Mouse (Mus musculus) intestine, embryonic 16.5 days (tissue): Measurements from ENCODE around the gene Il2rb. TPM values are rescaled to one million over a fixed set of nuclear protein-coding genes. Genes with fewer than 3 reads are reported as not detected.

Experiments used
- ATAC-seq: fragments of 200-750 bp; cut with Nextera tagmentation; 2 replicates; pipeline ENCODE4 v1.8.0; 2017; ENCODE audit warnings: moderate TSS enrichment, moderate library complexity
- H3K27ac ChIP-seq: fragments of 300-500 bp; sonication (generic); 2 replicates; pipeline ENCODE4 v1.5.1; 2014; ENCODE audit warnings: mild to moderate bottlenecking, low read length
- H3K27me3 ChIP-seq: fragments of 300-500 bp; sonication (generic); replicated peaks from 2 replicates; pipeline ENCODE4 v1.6.1; 2014; ENCODE audit warnings: low read length, control low read depth, mixed read lengths; ENCODE audit not compliant: control insufficient read depth, insufficient read depth
- H3K36me3 ChIP-seq: fragments of 300-500 bp; sonication (generic); 2 replicates; pipeline ENCODE4 v1.6.1; 2014; ENCODE audit warnings: low read length, control low read depth; ENCODE audit not compliant: control insufficient read depth, insufficient read depth
- H3K4me1 ChIP-seq: fragments of 300-500 bp; sonication (generic); 2 replicates; pipeline ENCODE4 v1.6.1; 2014; ENCODE audit warnings: low read length, control low read depth, mixed read lengths; ENCODE audit not compliant: control insufficient read depth, insufficient read depth
- H3K4me2 ChIP-seq: fragments of 300-500 bp; sonication (generic); 2 replicates; pipeline ENCODE4 v1.6.1; 2014; ENCODE audit warnings: low read depth, low read length, control low read depth
- H3K4me3 ChIP-seq: fragments of 300-500 bp; sonication (generic); 2 replicates; pipeline ENCODE4 v1.5.1; 2014; ENCODE audit warnings: mild to moderate bottlenecking, low read length
- H3K9ac ChIP-seq: fragments of 300-500 bp; sonication (generic); 2 replicates; pipeline ENCODE4 v1.6.1; 2014; ENCODE audit warnings: low read depth, low read length
- H3K9me3 ChIP-seq: fragments of 300-500 bp; sonication (generic); 2 replicates; pipeline ENCODE4 v1.6.1; 2016; ENCODE audit warnings: low read length, control low read depth; ENCODE audit not compliant: control insufficient read depth
- WGBS: fragments of 180-500 bp; shearing (Covaris S2); extraction: QIAGEN DNeasy Blood & Tissue Kit; methylation state at CpG from one replicate; pipeline ENCODE4 v1.1.7; 2014; 5-methylcytosine and 5-hydroxymethylcytosine counted together
- polyA plus RNA-seq: library from polyadenylated mRNA; unstranded; fragments of >200 nt; fragmentation: Nextera tagmentation; extraction: Ambion mirVana; gene quantifications from 2 replicates; pipeline ENCODE4 v1.2.1, GENCODE M21; 2015

Gene Il2rb
- polyA plus RNA-seq, 1 experiment from 2014 or later, result 2.1 TPM

DNA sequence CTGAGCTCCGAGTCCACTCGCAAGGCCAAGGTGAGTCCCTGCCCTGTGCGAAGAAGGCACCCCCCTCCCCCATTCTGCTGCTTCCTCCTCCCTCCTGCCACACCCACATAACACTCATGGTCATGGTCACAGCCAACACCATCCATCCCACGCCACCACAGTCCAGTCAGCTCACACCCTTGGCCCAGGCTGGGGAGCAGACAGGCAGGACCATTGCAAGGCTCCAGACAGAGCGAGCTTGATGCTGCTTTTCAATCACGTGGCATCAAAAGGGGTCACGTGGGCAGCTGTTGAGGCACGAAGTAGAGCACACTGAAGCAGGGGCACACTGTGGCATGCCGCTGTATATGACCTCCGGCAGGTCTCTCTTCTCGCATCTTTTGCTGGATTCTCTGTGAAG is 59.4 kb downstream of the Il2rb start:
- Histone ChIP-seq H3K36me3 (no peaks in the 10 kb centered on the region), H3K4me2 (no peak overlapping the region), H3K9ac (no peak overlapping the region), H3K27me3 (peaks cover 13% of the 10 kb centered on the region), H3K4me1 (peaks cover 35% of the 10 kb centered on the region), H3K27ac (no peak overlapping the region), H3K4me3 (no peak overlapping the region), H3K9me3 (no peaks in the 10 kb centered on the region)
- 87% methylated on average over 11 of the region's 11 CpGs for WGBS
- ATAC-seq, result no peak

DNA sequence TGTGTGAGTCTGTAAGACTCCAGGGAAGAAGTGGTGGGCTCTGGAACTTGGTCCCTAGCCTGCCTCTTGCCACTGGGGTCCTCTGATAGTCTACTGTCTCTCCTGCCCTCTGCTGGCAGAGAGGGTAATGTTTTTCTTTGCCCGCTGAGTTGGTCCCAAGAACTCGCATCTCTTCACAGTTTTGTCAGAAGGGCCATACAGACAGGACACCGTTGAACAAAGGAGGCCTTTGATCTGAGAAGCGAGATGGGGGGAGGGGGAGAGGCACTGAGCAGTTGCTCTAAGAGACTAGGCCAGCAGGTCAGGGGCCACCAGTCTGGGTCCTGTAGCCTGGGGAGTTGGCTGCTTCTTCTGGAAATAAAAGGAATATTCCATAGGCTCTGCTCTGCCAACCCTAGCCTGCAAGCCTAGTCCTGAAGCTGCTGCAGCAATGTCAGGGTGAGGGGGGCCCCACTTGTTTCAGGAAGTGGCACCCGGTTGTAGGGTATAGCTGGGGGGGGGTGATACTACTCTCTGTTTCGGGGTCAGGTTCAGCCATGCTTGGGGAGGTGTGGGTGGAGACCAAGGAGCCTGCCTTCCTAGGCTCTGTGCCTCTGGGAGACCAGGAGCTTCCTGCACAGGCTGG is 60.1 kb downstream of the Il2rb start:
- Histone ChIP-seq H3K27ac (no peak overlapping the region), H3K9ac (no peak overlapping the region), H3K36me3 (no peaks in the 10 kb centered on the region), H3K9me3 (no peaks in the 10 kb centered on the region), H3K4me2 (no peak overlapping the region), H3K27me3 (peaks cover 18% of the 10 kb centered on the region), H3K4me1 (peaks cover 35% of the 10 kb centered on the region), H3K4me3 (no peak overlapping the region)
- 38% methylated on average over 6 of the region's 6 CpGs for WGBS
- ATAC-seq, result no peak

DNA sequence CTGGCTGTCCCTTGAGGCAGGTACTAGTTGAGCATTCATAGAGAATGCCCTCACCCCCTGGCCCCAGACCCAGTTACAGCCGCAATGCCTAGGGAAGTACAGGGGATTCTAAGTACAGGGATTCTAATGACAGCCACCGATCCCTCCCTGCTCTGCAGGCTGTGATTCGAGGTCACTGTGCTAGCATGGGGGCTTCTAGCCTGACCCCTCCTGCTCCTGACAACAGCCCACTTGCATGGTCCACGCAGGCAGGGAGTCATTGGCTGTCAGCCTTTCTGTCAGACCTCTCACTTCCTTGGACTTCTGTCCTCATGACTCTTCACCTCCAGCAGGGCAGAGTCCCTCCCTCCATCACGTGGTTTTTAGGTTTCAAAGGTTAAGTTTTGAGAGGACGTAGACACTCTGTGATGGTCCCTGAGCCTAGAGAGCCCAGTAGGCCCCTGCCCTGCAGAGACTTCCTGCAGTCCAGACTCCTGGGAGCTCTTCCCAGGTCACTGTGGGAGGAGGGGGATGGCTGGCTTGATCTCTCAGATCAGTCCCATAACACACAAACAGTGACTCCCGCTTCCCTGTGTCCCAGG is 63.4 kb downstream of the Il2rb start:
- no peak overlapping the region for H3K9ac ChIP-seq
- 72% methylated on average over 7 of the region's 7 CpGs for WGBS
- H3K4me3 ChIP-seq, result no peak overlapping the region
- peak; percentile 36 for ATAC-seq
- H3K9me3 ChIP-seq, result no peaks in the 10 kb centered on the region
- H3K36me3 ChIP-seq, result no peaks in the 10 kb centered on the region
- peaks cover 26% of the 10 kb centered on the region for H3K4me1 ChIP-seq
- H3K27me3 ChIP-seq, result peaks cover 43% of the 10 kb centered on the region
- H3K27ac ChIP-seq, result no peak overlapping the region
- H3K4me2 ChIP-seq, result no peak overlapping the region

DNA sequence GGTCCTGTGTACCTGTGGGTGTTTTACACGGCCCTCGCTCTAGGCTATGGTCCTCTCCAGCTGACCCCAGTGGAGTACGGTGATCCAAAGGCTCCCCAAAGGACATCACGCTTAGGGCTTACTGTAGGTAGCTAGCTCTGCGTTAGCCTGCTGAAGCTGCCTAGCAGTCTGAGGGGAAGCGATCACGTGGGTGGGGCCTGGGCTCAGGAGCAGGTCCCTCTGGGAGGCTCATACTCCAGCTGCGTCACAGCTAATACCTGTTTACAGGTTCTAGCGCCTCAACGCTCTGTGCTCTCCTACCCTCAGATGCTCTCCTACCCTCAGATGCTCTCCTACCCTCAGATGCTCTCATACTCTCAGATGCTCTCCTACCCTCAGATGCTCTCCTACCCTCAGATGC is 64.2 kb downstream of the Il2rb start:
- WGBS, result 83% methylated on average over 10 of the region's 10 CpGs
- Histone ChIP-seq H3K4me3 (no peak overlapping the region), H3K27ac (no peak overlapping the region), H3K36me3 (no peaks in the 10 kb centered on the region), H3K27me3 (peaks cover 40% of the 10 kb centered on the region), H3K9me3 (no peaks in the 10 kb centered on the region), H3K9ac (no peak overlapping the region), H3K4me2 (no peak overlapping the region), H3K4me1 (peaks cover 19% of the 10 kb centered on the region)
- no peak for ATAC-seq

DNA sequence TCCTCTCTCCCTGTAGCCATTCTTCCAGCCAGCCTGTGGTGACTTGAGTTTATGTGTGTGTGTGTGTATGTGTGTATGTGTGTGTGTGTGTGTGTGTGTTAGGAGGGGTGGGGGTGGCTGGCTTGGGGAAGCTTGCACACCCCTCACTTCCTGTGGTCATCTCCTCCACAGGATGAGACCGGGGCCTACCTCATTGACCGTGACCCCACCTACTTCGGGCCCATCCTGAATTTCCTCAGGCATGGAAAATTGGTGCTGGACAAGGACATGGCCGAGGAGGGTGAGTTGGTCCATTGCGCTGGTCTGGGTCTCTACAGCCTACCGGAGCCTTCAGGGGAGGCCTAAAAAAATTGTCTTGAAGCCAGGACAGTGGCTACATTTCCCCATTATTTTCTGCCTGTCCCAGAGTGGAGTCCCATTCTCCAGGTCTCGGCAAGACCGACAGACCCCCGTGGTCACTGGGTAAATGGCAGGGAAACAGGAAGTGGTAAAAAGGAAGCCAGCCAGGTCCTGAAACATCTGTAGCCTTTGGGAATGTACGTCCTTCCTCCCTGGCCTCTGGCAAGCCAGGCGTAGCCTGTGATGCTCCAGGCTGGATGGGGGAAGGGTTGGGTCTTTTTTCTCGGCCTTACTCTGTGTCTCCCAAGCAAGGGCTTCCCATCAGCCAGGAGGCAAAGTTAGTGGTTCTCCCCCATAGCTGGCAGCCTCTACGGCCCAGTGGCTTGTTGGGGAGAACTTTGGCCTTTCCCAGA is 65.0 kb downstream of the Il2rb start:
- peak overlapping the region; percentile 64; the same call in 1 of the 2 replicates for H3K9ac ChIP-seq
- H3K27ac ChIP-seq, result no peak overlapping the region; the same call in 1 of the 2 replicates

More for the DNA sequence above, 65.0 kb downstream of the Il2rb start:
- Histone ChIP-seq H3K27me3 (peaks cover 43% of the 10 kb centered on the region), H3K4me1 (peaks cover 16% of the 10 kb centered on the region), H3K4me2 (peak overlapping the region; percentile 65), H3K9me3 (no peaks in the 10 kb centered on the region), H3K36me3 (no peaks in the 10 kb centered on the region), H3K4me3 (0 out of 2 replicates have a peak overlapping the region, but pooled peaks have one; percentile 55)
- ATAC-seq, result no peak
- 81% methylated on average over 13 of the region's 13 CpGs for WGBS

Other genes with a start within 250 kb of the Il2rb start
- 0.24 and 0.32 TPM in 2 replicates for gene Csf2rb2, start 189.6 kb downstream of the Il2rb start, polyA plus RNA-seq
- gene Csf2rb, start 169.5 kb downstream of the Il2rb start, polyA plus RNA-seq, result 2.1 and 2.4 TPM in 2 replicates
- not detected in 2 replicates for gene Tex33, start 99.4 kb downstream of the Il2rb start, polyA plus RNA-seq
- gene Tst, start 89.4 kb downstream of the Il2rb start, polyA plus RNA-seq, result 62.9 and 68.1 TPM in 2 replicates
- gene Mpst, start 88.9 kb downstream of the Il2rb start, polyA plus RNA-seq, result 3.0 and 3.4 TPM in 2 replicates
- gene Kctd17, start 66.7 kb downstream of the Il2rb start, polyA plus RNA-seq, result 20.2 and 23.6 TPM in 2 replicates
- gene Tmprss6, start 26.6 kb downstream of the Il2rb start, polyA plus RNA-seq, result 0.45 and 0.82 TPM in 2 replicates
- gene C1qtnf6, start 36.1 kb upstream of the Il2rb start, polyA plus RNA-seq, result 24.0 and 25.5 TPM in 2 replicates
- 0.23 and 0.24 TPM in 2 replicates for gene Sstr3, start 49.4 kb upstream of the Il2rb start, polyA plus RNA-seq
- gene Rac2, start 77.5 kb upstream of the Il2rb start, polyA plus RNA-seq, result 19.9 and 25.1 TPM in 2 replicates
- 7.2 and 8.5 TPM in 2 replicates for gene Cyth4, start 101.8 kb upstream of the Il2rb start, polyA plus RNA-seq
- 0.06 and 0.13 TPM in 2 replicates for gene Elfn2, start 223.5 kb upstream of the Il2rb start, polyA plus RNA-seq